Mouse (Mus musculus) layer of hippocampus, adult 18-20 months (tissue): ENCODE measurements around the gene Spata1. TPM values are rescaled to one million over a fixed set of nuclear protein-coding genes. Genes with fewer than 3 reads are reported as not detected.
A peak's percentile ranks its signal among the peaks of the same experiment; 100 is the strongest.
"Not testable (repeated sequence)": the region's sequence is repeated elsewhere in the genome, so short reads cannot be mapped to it uniquely, and the experiment has no call there.

Experiments
- DNase-seq, 2 experiments: peaks; one replicate each; pipeline ENCODE4 v3.0.0; 2022; ENCODE audit warnings: low spot score in 2 of 2
- total RNA-seq, 2 experiments: library from RNA; stranded (reverse); gene quantifications; 2 replicates each; pipeline ENCODE4 v1.2.3; 2021

Gene Spata1
- total RNA-seq, 2 experiments from 2014 or later: 2.1 to 3.2 TPM

GRCm38 (mm10) chr3:146462939-146463338, 36.6 kb downstream of the Spata1 start:
- no peak for DNase-seq

- DNase-seq: no peak
Measured at GRCm38 (mm10) chr3:146451375-146451774, 48.2 kb downstream of the Spata1 start.

- DNase-seq: peak; percentile 89 to 93
Measured at GRCm38 (mm10) chr3:146450371-146450841, 49.1 kb downstream of the Spata1 start.

GRCm38 (mm10) chr3:146449745-146450250, 49.8 kb downstream of the Spata1 start, which contains the start of gene Ctbs:
Gene Ctbs, plus strand, starts transcription at chr3:146449795.
- no peak for DNase-seq

GRCm38 (mm10) chr3:146448969-146449368, 50.6 kb downstream of the Spata1 start:
- no peak for DNase-seq

- DNase-seq: no peak
Measured at GRCm38 (mm10) chr3:146448372-146448771, 51.2 kb downstream of the Spata1 start.

- DNase-seq: no peak
Measured at GRCm38 (mm10) chr3:146447598-146447997, 52.0 kb downstream of the Spata1 start.

GRCm38 (mm10) chr3:146447156-146447555, 52.4 kb downstream of the Spata1 start:
- DNase-seq: no peak

GRCm38 (mm10) chr3:146444880-146445279, 54.7 kb downstream of the Spata1 start:
- no peak for DNase-seq

GRCm38 (mm10) chr3:146443380-146443779, 56.2 kb downstream of the Spata1 start:
- no peak for DNase-seq

GRCm38 (mm10) chr3:146442936-146443335, 56.6 kb downstream of the Spata1 start:
- no peak for DNase-seq

GRCm38 (mm10) chr3:146442484-146442883, 57.1 kb downstream of the Spata1 start:
- no peak for DNase-seq

- DNase-seq: no peak
Measured at GRCm38 (mm10) chr3:146440422-146440821, 59.1 kb downstream of the Spata1 start.

- no peak for DNase-seq
Measured at GRCm38 (mm10) chr3:146440011-146440410, 59.5 kb downstream of the Spata1 start.

- no peak for DNase-seq
Measured at GRCm38 (mm10) chr3:146436114-146436513, 63.4 kb downstream of the Spata1 start.

- no peak for DNase-seq
Measured at GRCm38 (mm10) chr3:146435533-146435932, 64.0 kb downstream of the Spata1 start.

GRCm38 (mm10) chr3:146434686-146435085, 64.9 kb downstream of the Spata1 start:
- DNase-seq: no peak

GRCm38 (mm10) chr3:146433681-146434350, 65.7 kb downstream of the Spata1 start:
- DNase-seq: no peak

GRCm38 (mm10) chr3:146433063-146433462, 66.5 kb downstream of the Spata1 start:
- not testable (repeated sequence) for DNase-seq

GRCm38 (mm10) chr3:146426489-146426888, 73.1 kb downstream of the Spata1 start:
- no peak for DNase-seq

- no peak for DNase-seq
Measured at GRCm38 (mm10) chr3:146425902-146426301, 73.7 kb downstream of the Spata1 start.

GRCm38 (mm10) chr3:146424306-146424900, 75.2 kb downstream of the Spata1 start:
- DNase-seq: no peak

GRCm38 (mm10) chr3:146423710-146424109, 75.8 kb downstream of the Spata1 start:
- no peak for DNase-seq
